In the genomic region with DNA sequence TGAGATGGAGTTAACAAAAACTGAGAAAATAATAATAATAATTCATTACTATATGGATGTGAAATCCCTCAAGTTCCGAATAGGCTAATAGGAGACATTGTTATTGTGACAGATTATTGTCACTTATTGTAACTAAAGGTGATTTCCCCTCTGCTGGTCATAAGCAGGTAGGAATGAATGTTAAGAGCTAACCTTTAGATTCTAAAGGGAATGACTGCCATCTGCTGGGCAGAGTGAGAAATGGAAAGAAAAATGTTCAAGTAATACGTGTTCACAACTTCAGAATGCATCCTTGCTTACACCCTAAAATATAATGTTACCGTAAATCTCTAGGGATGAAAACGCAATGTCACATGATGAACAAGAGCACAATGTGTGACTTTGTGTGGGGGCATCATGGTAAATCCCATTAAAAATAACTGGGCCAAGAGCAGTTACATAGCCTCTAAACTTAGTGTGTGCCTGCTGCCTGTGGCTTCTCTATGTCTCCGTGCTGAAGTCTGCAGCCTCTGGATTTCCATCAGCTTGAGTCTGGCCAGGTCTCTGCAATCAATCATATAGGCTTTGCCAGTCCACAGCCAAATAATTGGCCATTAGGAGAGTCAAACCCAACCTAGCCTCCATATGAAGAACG, we compare ENCODE assay signal across 9 mouse cellular contexts. TPM values are rescaled to one million over a fixed set of nuclear protein-coding genes. Genes with fewer than 3 reads are reported as not detected.
A peak's percentile ranks its signal among the peaks of the same experiment; 100 is the strongest.
DNase-seq lines count a peak whose midpoint lies in the region; ATAC-seq and TF ChIP-seq lines count a peak whose summit lies in the region.
"Had no signal": no experiment of that assay in that cellular context is flagged by ENCODE, and none has a peak within 500 bp of the region (broad histone marks: within the 10 kb centered on the region; RNA-seq: fewer than 3 reads in every experiment).

No protein-coding gene starts in this region.

- TF ChIP-seq CTCF in left cerebral cortex, adult 2 months (IDR thresholded peaks at IDR 0.05), result peak; percentile 88
- peak; percentile 43 to 95; a peak in 3 of 4 replicates for TF ChIP-seq CTCF in CH12.LX (conservative IDR thresholded peaks at IDR 0.05 in 1 of 2, IDR thresholded peaks at IDR 0.05 in 1 of 2; ENCODE audit: low read depth in 2 of 2, low read length in 2 of 2)

- no peak overlapping the region for H3K27ac ChIP-seq in left cerebral cortex, adult 2 months
- no peak overlapping the region for H3K27ac ChIP-seq in CH12.LX (ENCODE audit: insufficient read depth, low read depth)
- no peak overlapping the region for H3K27ac ChIP-seq in kidney, embryonic 16.5 days (ENCODE audit: low read length)
- H3K27ac ChIP-seq in midbrain, embryonic 14.5 days (replicated peaks; ENCODE audit: low read depth, low read length), result no peak overlapping the region
- H3K27ac ChIP-seq: embryonic facial prominence, embryonic 15.5 days had no signal

- H3K79me2 ChIP-seq in CH12.LX (replicated peaks; ENCODE audit: control insufficient read depth, extremely low read depth, insufficient read depth, poor library complexity, severe bottlenecking), result no peaks in the 10 kb centered on the region

- H3K9ac ChIP-seq in CH12.LX (ENCODE audit: insufficient read depth, low read depth), result no peak overlapping the region
- no peak overlapping the region for H3K9ac ChIP-seq in kidney, embryonic 16.5 days (replicated peaks; ENCODE audit: low read length)
- no peak overlapping the region for H3K9ac ChIP-seq in midbrain, embryonic 14.5 days (replicated peaks; ENCODE audit: low read length)
- H3K9ac ChIP-seq: embryonic facial prominence, embryonic 15.5 days had no signal

- no peaks in the 10 kb centered on the region for H3K9me3 ChIP-seq in CH12.LX (replicated peaks; ENCODE audit: low read length)
- no peaks in the 10 kb centered on the region for H3K9me3 ChIP-seq in kidney, embryonic 16.5 days (ENCODE audit: low read length)
- no peaks in the 10 kb centered on the region for H3K9me3 ChIP-seq in midbrain, embryonic 14.5 days (ENCODE audit: control insufficient read depth, low read length)
- H3K9me3 ChIP-seq: embryonic facial prominence, embryonic 15.5 days had no signal

- intact Hi-C loops in left cerebral cortex, adult 2 months (cut with DNase I), result loop anchor here (5.0 kb wide), 4 partner anchors 414 to 884 kb away; a partner anchor contains a TSS
- intact Hi-C loops in gastrocnemius, postnatal 36 days (cut with DNase I), result loop anchor here (10.0 kb wide), 2 partner anchors 626 to 886 kb away; no protein-coding TSS in a partner anchor

- in situ Hi-C loops in CH12.LX (cut with MboI; ENCODE audit: low pct_ligation_motif_present, low pct_unique_long_range_greater_than_20kb, low sequenced_read_pairs), result loop anchor here (25.0 kb wide), 1 partner anchor 629 kb away; no protein-coding TSS in a partner anchor

- no peaks in the 10 kb centered on the region for H3K36me3 ChIP-seq in CH12.LX (replicated peaks in 1 of 2; ENCODE audit: control insufficient read depth in 1 of 2, insufficient read depth in 1 of 2, low read length in 1 of 2)
- no peaks in the 10 kb centered on the region for H3K36me3 ChIP-seq in kidney, embryonic 16.5 days (ENCODE audit: insufficient read depth, low read length)
- H3K36me3 ChIP-seq in midbrain, embryonic 14.5 days (ENCODE audit: control insufficient read depth, insufficient read depth, low read length), result no peaks in the 10 kb centered on the region
- H3K36me3 ChIP-seq: embryonic facial prominence, embryonic 15.5 days had no signal

- H3K27me3 ChIP-seq in CH12.LX (replicated peaks), result no peaks in the 10 kb centered on the region
- no peaks in the 10 kb centered on the region for H3K27me3 ChIP-seq in kidney, embryonic 16.5 days (ENCODE audit: insufficient read depth, low read length)
- no peaks in the 10 kb centered on the region for H3K27me3 ChIP-seq in midbrain, embryonic 14.5 days (ENCODE audit: control insufficient read depth, insufficient read depth, low read length)
- H3K27me3 ChIP-seq: embryonic facial prominence, embryonic 15.5 days had no signal

- no peak for TF ChIP-seq EP300 in CH12.LX (IDR thresholded peaks at IDR 0.05; ENCODE audit: low read length)

- ATAC-seq in kidney, embryonic 16.5 days (ENCODE audit: low FRiP score, low TSS enrichment), result 0 out of 2 replicates have a peak, but pooled peaks have one; percentile 25
- ATAC-seq in midbrain, embryonic 14.5 days (ENCODE audit: low FRiP score, low TSS enrichment), result no peak

- peaks cover 0 to 7% of the 10 kb centered on the region in 2 experiments; a peak in 2 of 4 replicates for H3K4me1 ChIP-seq in CH12.LX (ENCODE audit: control insufficient read depth in 1 of 2, insufficient read depth in 2 of 2)
- H3K4me1 ChIP-seq in kidney, embryonic 16.5 days (ENCODE audit: insufficient read depth, low read length), result no peaks in the 10 kb centered on the region
- no peaks in the 10 kb centered on the region for H3K4me1 ChIP-seq in midbrain, embryonic 14.5 days (ENCODE audit: control insufficient read depth, insufficient read depth, low read length)
- H3K4me1 ChIP-seq: embryonic facial prominence, embryonic 15.5 days had no signal

- DNase-seq in left cerebral cortex, adult 2 months (ENCODE audit: extremely low spot score in 1 of 2, low spot score in 2 of 2), result peak; percentile 34 to 40
- no peak for DNase-seq in left cerebral cortex, adult 8-10 months (ENCODE audit: low spot score in 2 of 2)
- peak; percentile 80 for DNase-seq in CH12.LX (ENCODE audit: extremely low read depth)
- DNase-seq in brain, adult 2 months (ENCODE audit: low read depth, low spot score), result peak; percentile 72
- peak; percentile 79 for DNase-seq in forelimb bud, embryonic 11.5 days (ENCODE audit: low read depth, low spot score)
- peak; percentile 92 for DNase-seq in midbrain, embryonic 14.5 days
- DNase-seq in gastrocnemius, postnatal 36 days, result no peak

- peak; percentile 96 for TF ChIP-seq RAD21 in CH12.LX (IDR thresholded peaks at IDR 0.05; ENCODE audit: low read depth, low read length)

- H3K4me3 ChIP-seq in left cerebral cortex, adult 2 months, result no peak overlapping the region
- H3K4me3 ChIP-seq in CH12.LX (replicated peaks in 1 of 3; ENCODE audit: low read depth in 2 of 3, low read length in 2 of 3, poor library complexity in 1 of 3), result no peak overlapping the region
- no peak overlapping the region for H3K4me3 ChIP-seq in kidney, embryonic 16.5 days (ENCODE audit: low read length)
- no peak overlapping the region for H3K4me3 ChIP-seq in midbrain, embryonic 14.5 days (replicated peaks; ENCODE audit: low read depth, low read length)
- H3K4me3 ChIP-seq: embryonic facial prominence, embryonic 15.5 days had no signal

- TF ChIP-seq POLR2A in CH12.LX (IDR thresholded peaks at IDR 0.05; ENCODE audit: low read depth, low read length), result no peak

- no peak overlapping the region for H3K4me2 ChIP-seq in CH12.LX (ENCODE audit: insufficient read depth, low read depth, poor library complexity, severe bottlenecking)
- H3K4me2 ChIP-seq in kidney, embryonic 16.5 days (replicated peaks; ENCODE audit: low read depth, low read length), result no peak overlapping the region
- H3K4me2 ChIP-seq in midbrain, embryonic 14.5 days (ENCODE audit: low read length), result no peak overlapping the region
- H3K4me2 ChIP-seq: embryonic facial prominence, embryonic 15.5 days had no signal

- dilution Hi-C loops in CH12.LX (cut with MboI; ENCODE audit: extremely low pct_ligation_motif_present, extremely low pct_unique_long_range_greater_than_20kb, low sequenced_read_pairs), result no loop called here

- WGBS in kidney, embryonic 16.5 days, result 18% methylated on average over 6 of the region's 6 CpGs
- WGBS in midbrain, embryonic 14.5 days, result 30% methylated on average over 6 of the region's 6 CpGs

TF ChIP-seq in CH12.LX, 34 proteins besides CTCF, POLR2A, EP300 and RAD21:
- TF ChIP-seq MEF2A (IDR thresholded peaks at IDR 0.05; ENCODE audit: borderline replicate concordance, low read depth, low read length) (no peak), JUND (conservative IDR thresholded peaks at IDR 0.05; ENCODE audit: low read depth, low read length) (peak; percentile 38; the same call in 1 of the 2 replicates), SMC3 (IDR thresholded peaks at IDR 0.05; ENCODE audit: low read depth, low read length) (peak; percentile 83), ZC3H11A (IDR thresholded peaks at IDR 0.05; ENCODE audit: low read depth, low read length) (peak; percentile 41; the same call in 1 of the 2 replicates)

RNA-seq across cellular contexts. Expression of a gene that starts 38.2 kb away (rescaled TPM):
- total RNA-seq in left cerebral cortex, adult 2 months (2021), result 1 to 10 TPM; 1.9 to 2.0 TPM
- 1 to 10 TPM in 3 of 4 experiments, under 1 TPM in 1; 0.39 to 2.1 (median 1.7) TPM for total RNA-seq in left cerebral cortex, adult 8-10 months (2022)
- total RNA-seq in CH12.LX (2012; rRNA removed) (not detected in 2 replicates), CH12.LX (2014; rRNA removed) (not detected in 2 replicates)
- polyA plus RNA-seq in CH12.LX (2012; ENCODE audit: insufficient read length, low read depth), result 0.74 TPM in 1 of 2 replicates, not detected in the other
- polyA plus RNA-seq in kidney, embryonic 16.5 days (2015; fragmentation: Nextera tagmentation; extraction: Ambion mirVana), result 6.6 and 6.8 TPM in 2 replicates
- polyA plus RNA-seq in midbrain, embryonic 14.5 days (2014; fragmentation: Nextera tagmentation; extraction: Ambion mirVana), result 5.9 and 7.0 TPM in 2 replicates
- total RNA-seq in gastrocnemius, postnatal 36 days (2021), result 100 to 1,000 TPM; 181 to 187 TPM

RNA-seq across cellular contexts. Expression of a gene that starts 38.6 kb away (rescaled TPM):
- 10 to 100 TPM; 65.5 to 70.2 TPM for total RNA-seq in left cerebral cortex, adult 2 months (2021)
- total RNA-seq in left cerebral cortex, adult 8-10 months (2022), result 10 to 100 TPM; 57.0 to 67.0 (median 61.7) TPM
- total RNA-seq in CH12.LX (2012; rRNA removed) (89.4 and 97.8 TPM in 2 replicates), CH12.LX (2014; rRNA removed) (220 and 241 TPM in 2 replicates)
- polyA plus RNA-seq in CH12.LX (2012; ENCODE audit: insufficient read length, low read depth), result 106 and 113 TPM in 2 replicates
- polyA plus RNA-seq in kidney, embryonic 16.5 days (2015; fragmentation: Nextera tagmentation; extraction: Ambion mirVana), result 98.0 and 99.3 TPM in 2 replicates
- polyA plus RNA-seq in midbrain, embryonic 14.5 days (2014; fragmentation: Nextera tagmentation; extraction: Ambion mirVana), result 46.0 and 57.5 TPM in 2 replicates
- total RNA-seq in gastrocnemius, postnatal 36 days (2021), result 10 to 100 TPM; 20.9 to 21.4 TPM

Comparison
In these comparisons a context has a peak if more than half of its experiments do, and no peak if none do; other contexts are left out.
1. DNase-seq: peak in left cerebral cortex, adult 2 months (2 of 2), CH12.LX (single experiment), brain, adult 2 months (single experiment), forelimb bud, embryonic 11.5 days (single experiment) and midbrain, embryonic 14.5 days (single experiment); none in left cerebral cortex, adult 8-10 months (0 of 2) and gastrocnemius, postnatal 36 days (0 of 2).
2. RNA of a gene that starts 38.2 kb away (total RNA-seq): 181 to 187 TPM in gastrocnemius, postnatal 36 days; 1.9 to 2.0 TPM in left cerebral cortex, adult 2 months, 0.39 to 2.1 TPM in left cerebral cortex, adult 8-10 months and not detected in CH12.LX; every median in the first group is over 10 times any median in the second.